Mouse (Mus musculus) small intestine, adult 2 months (tissue): ENCODE data around the gene Tcaf3.

Experiments used
- CTCF ChIP-seq: fragments of 200-500 bp; IDR thresholded peaks from 2 replicates; pipeline ENCODE4 v1.5.1; 2012; ENCODE audit warnings: low read depth, mild to moderate bottlenecking, control low read depth, inconsistent platforms, low read length, moderate library complexity, mixed read lengths; ENCODE audit not compliant: insufficient replicate concordance, insufficient read length; ENCODE audit errors: extremely low read depth
- POLR2A ChIP-seq: fragments of 200-500 bp; IDR thresholded peaks from 2 replicates; pipeline ENCODE4 v1.6.1; 2012; ENCODE audit warnings: low read depth, mild to moderate bottlenecking, control low read depth, inconsistent platforms, low read length, moderate library complexity

GRCm38 (mm10) chr6:42631395-42631794, 33.9 kb upstream of the Tcaf3 start:
- no peak for TF ChIP-seq CTCF
- TF ChIP-seq POLR2A: no peak
